Mouse (Mus musculus) activated CD4-positive, CD25-positive, alpha-beta regulatory T cell, adult 4 months (primary cell): ENCODE data around the gene Kmo. TPM values are rescaled to one million over a fixed set of nuclear protein-coding genes. Genes with fewer than 3 reads are reported as not detected.

Experiments used
- ATAC-seq: one replicate; pipeline ENCODE4 v1.8.0; 2017
- polyA plus RNA-seq, 2 experiments: library from polyadenylated mRNA; unstranded; fragments of 100-300 nt; shearing (Covaris generic); gene quantifications; one replicate each; pipeline ENCODE4 v1.2.1; 2017

Kmo gene
- polyA plus RNA-seq, 2 experiments from 2014 or later, result 1.6 to 2.5 TPM

GRCm38 (mm10) chr1:175699375-175699774 lies 79.2 kb downstream of the Kmo start:
- ATAC-seq, result no peak

- peak; percentile 32 for ATAC-seq
Observed at GRCm38 (mm10) chr1:175699796-175700195, 79.6 kb downstream of the Kmo start.

DNA sequence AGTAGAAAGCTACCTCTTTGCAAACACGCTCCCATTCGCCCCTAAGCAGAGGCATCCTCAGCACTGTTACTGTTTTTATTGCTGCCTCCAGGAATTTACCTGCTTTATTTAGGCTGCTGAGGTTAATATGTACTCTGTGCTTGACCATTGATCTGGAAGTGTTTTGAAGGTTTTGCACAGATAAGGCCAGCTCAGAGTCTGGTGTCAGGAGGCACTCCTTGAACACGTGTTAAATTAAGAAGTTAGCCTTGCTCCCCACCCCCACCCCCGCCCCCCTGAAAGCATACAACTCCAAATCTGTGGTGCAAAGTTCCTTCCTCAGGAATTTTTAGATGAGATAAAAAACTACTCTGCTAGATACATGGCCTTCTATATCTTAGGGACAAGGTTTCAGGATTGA lies 81.0 kb downstream of the Kmo start:
- ATAC-seq, result no peak

DNA sequence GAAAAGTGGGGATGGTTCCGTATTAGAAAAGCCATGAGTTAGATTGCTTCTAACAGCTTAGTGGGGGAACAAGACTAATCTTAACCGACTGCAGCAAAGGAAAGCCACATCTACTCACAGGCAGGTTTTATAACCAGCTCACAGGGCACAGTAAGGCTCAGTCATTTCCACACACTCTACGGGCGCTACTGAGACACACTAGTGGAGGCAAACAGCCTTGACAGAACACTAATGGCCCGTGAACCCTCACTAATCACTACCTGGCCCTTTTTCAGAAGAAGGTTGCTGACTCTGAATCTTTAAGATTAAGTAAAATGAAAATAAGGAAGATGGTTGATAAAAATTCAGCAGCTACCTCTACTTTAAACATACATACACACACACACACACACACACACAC lies 87.4 kb downstream of the Kmo start:
- ATAC-seq, result no peak

DNA sequence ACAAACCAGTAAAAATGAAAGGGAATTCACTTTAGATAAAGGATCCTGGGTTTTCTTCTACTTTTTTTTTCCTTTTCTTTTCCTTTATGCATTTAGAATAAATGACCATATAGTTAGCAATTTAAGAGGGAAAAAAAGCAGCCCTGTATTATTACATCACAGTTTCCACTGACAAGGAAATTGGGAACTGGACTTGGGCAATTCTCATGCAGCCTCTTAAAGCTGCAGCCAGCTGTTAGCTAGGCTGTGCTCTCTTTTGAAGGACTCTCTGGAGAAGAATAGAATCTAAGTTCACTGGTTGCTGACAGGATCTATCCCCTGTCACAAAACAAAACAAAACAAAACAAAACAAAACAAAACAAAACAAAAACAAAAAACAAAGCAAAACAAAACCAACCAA lies 87.8 kb downstream of the Kmo start:
- ATAC-seq, result no peak

Other genes with a start within 250 kb of the Kmo start
- not detected for gene Rgs7, start 127.9 kb upstream of the Kmo start, polyA plus RNA-seq
- 10 to 100 TPM; 50.5 to 80.4 TPM for gene Fh1, start 5.3 kb downstream of the Kmo start, polyA plus RNA-seq
- gene Opn3, start 72.4 kb downstream of the Kmo start, polyA plus RNA-seq, result not detected
- under 1 TPM; 0.38 to 0.84 TPM for gene Chml, start 72.5 kb downstream of the Kmo start, polyA plus RNA-seq
- gene Wdr64, start 78.2 kb downstream of the Kmo start, polyA plus RNA-seq, result not detected